Mouse (Mus musculus) liver, adult 2 months (tissue): ENCODE results near the gene Prss16. TPM values are rescaled to one million over a fixed set of nuclear protein-coding genes. Genes with fewer than 3 reads are reported as not detected.
A peak's percentile ranks its signal among the peaks of the same experiment; 100 is the strongest.

Source experiments
- DNase-seq: peaks from one replicate; pipeline ENCODE4 v3.0.0-alpha.2; 2011; ENCODE audit warnings: low read depth, low spot score; ENCODE audit errors: extremely low read depth
- H3K27ac ChIP-seq: fragments of 200-500 bp; replicated peaks from 2 replicates; pipeline ENCODE4 v1.5.1; 2012; ENCODE audit warnings: low read depth, mild to moderate bottlenecking, control low read depth, inconsistent platforms, low read length; ENCODE audit not compliant: insufficient read depth
- H3K27me3 ChIP-seq: fragments of 200-500 bp; 2 replicates; pipeline ENCODE4 v1.6.1; 2012; ENCODE audit warnings: mild to moderate bottlenecking, moderate library complexity, low read length, inconsistent platforms; ENCODE audit not compliant: control insufficient read depth, insufficient read depth
- H3K36me3 ChIP-seq: fragments of 200-500 bp; 2 replicates; pipeline ENCODE4 v1.6.1; 2012; ENCODE audit warnings: low read length, inconsistent platforms; ENCODE audit not compliant: control insufficient read depth, insufficient read depth
- H3K4me1 ChIP-seq: fragments of 200-500 bp; 2 replicates; pipeline ENCODE4 v1.6.1; 2011; ENCODE audit warnings: low read length; ENCODE audit not compliant: control insufficient read depth, insufficient read depth
- H3K4me3 ChIP-seq: fragments of 200-500 bp; 2 replicates; pipeline ENCODE4 v1.5.1; 2011; ENCODE audit warnings: low read depth, mild to moderate bottlenecking, control low read depth, low read length, moderate library complexity; ENCODE audit not compliant: insufficient read depth
- H3K79me2 ChIP-seq: fragments of 200-500 bp; 2 replicates; pipeline ENCODE4 v1.6.1; 2012; ENCODE audit warnings: inconsistent platforms, mild to moderate bottlenecking, low read length, moderate library complexity; ENCODE audit not compliant: control insufficient read depth, insufficient read depth
- H3K9ac ChIP-seq: fragments of 200-500 bp; 2 replicates; pipeline ENCODE4 v1.6.1; 2012; ENCODE audit warnings: low read depth, mild to moderate bottlenecking, control low read depth, inconsistent platforms, low read length
- CTCF ChIP-seq: fragments of 200-500 bp; IDR thresholded peaks from 2 replicates; pipeline ENCODE4 v1.5.1; 2011; ENCODE audit warnings: low read depth, low read length, control low read depth
- POLR2A ChIP-seq: fragments of 200-500 bp; IDR thresholded peaks from 2 replicates; pipeline ENCODE4 v1.6.1; 2011; ENCODE audit warnings: low read length, control low read depth; ENCODE audit not compliant: insufficient read depth; ENCODE audit errors: extremely low read depth
- WGBS: fragments of 180-500 bp; shearing (Covaris S2); methylation state at CpG from one replicate; pipeline ENCODE4 v1.1.7; 2018; 5-methylcytosine and 5-hydroxymethylcytosine counted together
- polyA plus RNA-seq: library from polyadenylated mRNA; depleted of rRNA; stranded (reverse); fragments of >200 nt; gene quantifications from 2 replicates; pipeline ENCODE4 v1.2.3, GENCODE M21; 2012; rRNA removed
- total RNA-seq: library from RNA; depleted of rRNA; stranded (reverse); fragments of >200 nt; gene quantifications from 2 replicates; pipeline ENCODE4 v1.2.3, GENCODE M21; 2014; rRNA removed

Gene Prss16
- total RNA-seq (not detected in 2 replicates), polyA plus RNA-seq (0.12 TPM in 1 of 2 replicates, not detected in the other)

GRCm38 (mm10) chr13:22009642-22010041 lies at the start of gene Prss16:
Prss16 (minus strand) TSS chr13:22009742.
- 49% methylated on average over 7 of the region's 7 CpGs for WGBS
- Histone ChIP-seq H3K36me3 (no peaks in the 10 kb centered on the region), H3K9ac (no peak within 1 kb of the TSS), H3K4me3 (no peak within 1 kb of the TSS), H3K27ac (no peak within 1 kb of the TSS), H3K27me3 (peaks cover 20% of the 10 kb centered on the region), H3K4me1 (peaks cover 5% of the 10 kb centered on the region), H3K79me2 (no peaks in the 10 kb centered on the region)
- TF ChIP-seq POLR2A (no peak), CTCF (no peak)
- no peak for DNase-seq

GRCm38 (mm10) chr13:22053754-22054153 lies 44.2 kb upstream of the Prss16 start:
- no peaks in the 10 kb centered on the region for H3K36me3 ChIP-seq
- H3K27ac ChIP-seq = no peak overlapping the region
- WGBS = 100% methylated on average over 1 of the region's 1 CpGs
- H3K9ac ChIP-seq = no peak overlapping the region
- TF ChIP-seq CTCF = no peak
- peaks cover 5% of the 10 kb centered on the region; the same call in 1 of the 2 replicates for H3K4me1 ChIP-seq
- DNase-seq = no peak
- H3K79me2 ChIP-seq = no peaks in the 10 kb centered on the region
- no peaks in the 10 kb centered on the region for H3K27me3 ChIP-seq
- H3K4me3 ChIP-seq = no peak overlapping the region

GRCm38 (mm10) chr13:22051523-22051859 lies 41.9 kb upstream of the Prss16 start:
- Histone ChIP-seq H3K36me3 (no peaks in the 10 kb centered on the region), H3K4me3 (no peak overlapping the region), H3K4me1 (peaks cover 5% of the 10 kb centered on the region; the same call in 1 of the 2 replicates), H3K9ac (no peak overlapping the region), H3K27ac (no peak overlapping the region), H3K27me3 (no peaks in the 10 kb centered on the region), H3K79me2 (no peaks in the 10 kb centered on the region)
- DNase-seq = no peak
- 16% methylated on average over 5 of the region's 5 CpGs for WGBS
- no peak for TF ChIP-seq POLR2A

- Histone ChIP-seq H3K79me2 (no peaks in the 10 kb centered on the region), H3K9ac (peak overlapping the region; percentile 37), H3K4me1 (peaks cover 5% of the 10 kb centered on the region; the same call in 1 of the 2 replicates), H3K27ac (0 out of 2 replicates have a peak overlapping the region, but pooled peaks have one; percentile 8), H3K27me3 (no peaks in the 10 kb centered on the region), H3K4me3 (peak overlapping the region; percentile 47), H3K36me3 (no peaks in the 10 kb centered on the region)
- TF ChIP-seq CTCF (peak; percentile 77), POLR2A (no peak)
- under 1% methylated on average over 52 of the region's 52 CpGs for WGBS
- peak; percentile 73 for DNase-seq
Measured at GRCm38 (mm10) chr13:22050591-22051522, 41.3 kb upstream of the Prss16 start.

- Histone ChIP-seq H3K9ac (no peak overlapping the region), H3K4me3 (peak overlapping the region; percentile 50; the same call in 1 of the 2 replicates), H3K27ac (no peak overlapping the region), H3K27me3 (no peaks in the 10 kb centered on the region), H3K36me3 (no peaks in the 10 kb centered on the region), H3K4me1 (peaks cover 5% of the 10 kb centered on the region; the same call in 1 of the 2 replicates), H3K79me2 (no peaks in the 10 kb centered on the region)
- WGBS = 6% methylated on average over 14 of the region's 14 CpGs
- no peak for DNase-seq
- TF ChIP-seq POLR2A (no peak), CTCF (no peak)
Measured at GRCm38 (mm10) chr13:22049737-22050440, 40.3 kb upstream of the Prss16 start.
